Mouse (Mus musculus) megakaryocyte-erythroid progenitor cell, adult 5-6 weeks (primary cell): ENCODE results near the gene Dmp1. TPM values are rescaled to one million over a fixed set of nuclear protein-coding genes. Genes with fewer than 3 reads are reported as not detected.

Experiments
- ATAC-seq: replicated peaks from 2 replicates; pipeline ENCODE4 v1.8.0; 2016; ENCODE audit warnings: mild to moderate bottlenecking, inconsistent platforms; ENCODE audit not compliant: severe bottlenecking, poor library complexity, low FRiP score, low TSS enrichment
- total RNA-seq, 2 experiments: library from RNA; stranded (forward) in 1 of 2; stranded (reverse) in 1 of 2; fragments of 200-1000, 215-1000 nt in 1 of 2; fragments of >200 nt in 1 of 2; fragmentation: Nextera tagmentation in 1 of 2; gene quantifications; 2 replicates each; pipeline ENCODE4 v1.2.3; 2014 to 2017

Gene Dmp1
- total RNA-seq (2014; fragmentation: Nextera tagmentation) (not detected in 2 replicates), total RNA-seq (2017) (not detected in 2 replicates)

DNA sequence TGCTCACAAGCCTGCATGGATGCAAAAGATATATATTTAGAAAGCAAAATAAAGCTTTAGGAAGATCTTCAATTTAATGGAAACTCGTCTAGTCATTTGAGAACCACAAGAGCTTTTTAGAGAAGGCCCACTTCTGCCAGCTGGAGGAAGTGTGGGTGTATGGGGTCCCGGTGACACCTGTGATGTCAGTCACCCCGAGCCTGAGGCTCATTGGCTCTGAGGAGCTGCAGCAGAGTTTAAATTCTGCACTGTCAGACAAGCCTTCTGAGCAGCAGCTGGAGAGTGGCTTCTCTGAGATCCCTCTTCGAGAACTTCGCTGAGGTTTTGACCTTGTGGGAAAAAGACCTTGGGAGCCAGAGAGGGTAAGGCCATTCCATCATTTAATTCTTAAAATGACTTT, at the start of gene Dmp1:
TSS of gene Dmp1 (plus strand) at position 263 of the 400 bp plus-strand sequence.
- no peak for ATAC-seq

DNA sequence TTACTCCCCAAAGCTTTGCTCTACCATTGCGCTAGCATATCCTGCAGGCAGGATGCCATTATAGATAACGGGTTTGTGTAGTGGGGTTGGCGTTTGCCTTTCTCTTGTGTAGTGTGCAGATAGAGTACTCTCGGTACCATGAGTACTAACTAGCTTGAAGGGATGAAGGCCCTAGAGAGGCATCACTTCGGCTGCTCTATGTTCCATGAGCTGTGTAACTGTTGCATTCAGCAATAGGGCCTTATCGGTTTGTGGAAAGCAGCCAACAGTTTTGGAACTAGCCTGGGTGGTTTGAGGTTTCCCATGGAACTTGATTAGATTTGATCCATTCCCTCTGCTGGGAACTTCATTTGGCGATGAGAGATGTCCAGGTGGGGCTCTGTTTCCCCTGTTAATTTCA, 44.7 kb upstream of the Dmp1 start:
- ATAC-seq = no peak

DNA sequence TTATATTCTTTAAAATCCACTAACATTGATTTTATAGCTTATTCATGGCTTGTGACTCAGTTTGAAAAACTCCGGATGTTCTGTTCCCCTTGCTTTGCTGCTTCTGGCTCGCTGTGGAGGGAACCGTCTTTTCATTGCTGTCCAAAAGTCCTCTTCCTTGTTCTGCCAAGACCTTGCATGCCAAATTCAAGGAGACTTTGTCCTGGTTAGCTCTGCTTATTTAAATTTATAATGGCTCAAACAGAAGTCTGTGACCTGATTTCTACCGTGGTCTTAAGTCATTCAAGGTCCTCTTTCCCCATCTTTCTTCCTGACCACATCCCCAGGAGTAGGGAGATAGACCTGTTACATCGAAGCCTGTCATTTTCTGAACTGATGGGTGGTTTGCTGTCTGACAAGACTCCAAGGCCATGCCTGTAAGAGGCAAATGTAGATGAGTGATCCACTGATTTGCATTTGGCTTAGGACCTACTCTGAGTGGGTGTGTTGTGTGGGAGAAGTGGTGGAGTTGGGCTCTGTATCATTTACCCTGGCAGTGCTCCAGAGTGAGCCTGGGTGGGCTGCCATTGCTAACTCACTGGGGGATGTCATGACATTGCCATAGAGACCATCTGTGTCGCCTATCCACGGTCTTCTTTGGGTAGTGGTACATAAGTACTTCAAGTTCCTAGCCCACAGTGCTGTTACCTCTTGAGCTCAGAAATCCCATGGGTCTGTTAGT, 43.9 kb upstream of the Dmp1 start:
- ATAC-seq = no peak

GRCm38 (mm10) chr5:104160581-104160980, 41.8 kb upstream of the Dmp1 start:
- ATAC-seq = no peak

GRCm38 (mm10) chr5:104161390-104161789, 41.0 kb upstream of the Dmp1 start:
- no peak for ATAC-seq

- ATAC-seq = no peak
Measured at GRCm38 (mm10) chr5:104163536-104163935, 38.9 kb upstream of the Dmp1 start.

- ATAC-seq = no peak
Measured at GRCm38 (mm10) chr5:104170412-104170811, 32.0 kb upstream of the Dmp1 start, which contains the start of gene Dspp. Dspp (plus strand) TSS chr5:104170712.

- no peak for ATAC-seq
Measured at GRCm38 (mm10) chr5:104173094-104173493, 29.3 kb upstream of the Dmp1 start.

- ATAC-seq = no peak
Measured at GRCm38 (mm10) chr5:104183743-104184142, 18.7 kb upstream of the Dmp1 start.

- ATAC-seq = no peak
Measured at GRCm38 (mm10) chr5:104187281-104187680, 15.1 kb upstream of the Dmp1 start.

DNA sequence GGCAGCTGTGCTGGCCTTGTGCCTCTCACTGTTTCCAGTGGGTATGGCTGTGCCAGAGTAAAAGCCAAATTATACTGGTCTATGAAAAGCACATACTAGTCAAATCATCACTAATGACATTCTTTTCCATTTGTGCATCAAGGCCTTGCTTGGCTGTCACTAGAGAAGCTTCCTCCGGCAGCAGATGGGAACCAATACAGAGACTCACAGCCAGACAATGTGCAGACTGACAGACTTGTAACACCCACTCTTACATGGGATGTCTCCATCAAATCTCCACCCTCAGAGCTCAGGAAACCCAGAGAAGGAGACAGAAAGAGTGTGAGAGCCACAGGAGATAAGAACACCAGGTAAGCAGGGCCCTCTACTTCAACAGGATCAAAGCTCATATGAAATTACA, 7.3 kb upstream of the Dmp1 start:
- no peak for ATAC-seq

- ATAC-seq = no peak
Measured at GRCm38 (mm10) chr5:104201153-104201950, 1.1 kb upstream of the Dmp1 start.

DNA sequence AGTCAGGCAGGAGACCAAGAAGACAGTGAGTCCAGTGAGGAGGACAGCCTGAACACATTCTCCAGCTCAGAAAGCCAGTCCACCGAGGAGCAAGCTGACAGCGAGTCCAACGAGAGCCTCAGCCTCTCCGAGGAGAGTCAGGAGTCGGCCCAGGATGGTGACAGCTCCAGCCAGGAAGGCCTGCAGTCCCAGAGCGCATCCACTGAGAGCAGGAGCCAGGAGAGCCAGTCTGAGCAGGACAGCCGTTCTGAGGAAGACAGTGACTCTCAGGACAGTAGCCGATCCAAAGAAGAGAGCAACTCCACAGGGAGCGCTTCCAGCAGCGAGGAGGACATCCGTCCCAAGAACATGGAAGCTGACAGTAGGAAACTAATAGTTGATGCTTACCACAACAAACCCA, 10.1 kb downstream of the Dmp1 start:
- ATAC-seq = no peak

GRCm38 (mm10) chr5:104218926-104219325, 16.5 kb downstream of the Dmp1 start:
- no peak for ATAC-seq

DNA sequence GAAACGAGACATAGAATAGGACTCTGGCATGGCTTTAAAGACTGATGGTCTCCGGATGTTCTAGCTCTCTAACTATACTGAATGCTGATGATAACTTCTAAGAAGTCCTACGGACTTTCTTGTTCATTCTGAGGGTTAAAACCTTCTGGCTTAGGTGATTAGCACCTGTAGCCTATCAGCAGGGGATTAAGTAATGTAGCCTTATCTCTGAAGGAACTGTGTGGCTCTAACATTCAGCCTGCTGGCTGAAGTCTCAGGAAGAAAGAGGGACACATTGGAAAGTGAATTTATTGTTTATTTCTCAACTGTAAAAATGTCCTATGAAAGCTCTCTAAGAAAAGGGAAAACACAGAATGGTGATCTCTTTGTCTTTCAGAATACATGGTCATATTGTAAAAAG, 21.9 kb downstream of the Dmp1 start:
- no peak for ATAC-seq

DNA sequence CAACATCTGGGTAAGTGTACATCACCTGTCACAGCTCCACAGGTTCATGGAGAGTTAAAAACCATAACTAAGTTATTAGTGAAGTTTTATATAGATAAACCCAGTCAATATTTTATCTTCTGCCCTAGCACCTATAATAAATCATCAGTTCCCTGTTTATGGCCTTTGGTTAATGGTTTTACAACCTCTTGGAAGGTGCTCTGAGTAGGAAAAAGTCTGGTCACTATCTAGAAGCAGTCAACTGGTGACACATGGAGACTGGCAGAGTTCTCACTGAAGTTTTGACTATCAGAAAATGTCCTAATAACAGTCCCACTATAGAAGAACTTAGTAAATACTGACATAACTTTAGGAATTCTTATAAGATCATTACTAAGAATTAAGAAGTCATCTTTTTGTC, 22.3 kb downstream of the Dmp1 start:
- no peak for ATAC-seq

- ATAC-seq = no peak
Measured at GRCm38 (mm10) chr5:104228497-104228896, 26.1 kb downstream of the Dmp1 start.

DNA sequence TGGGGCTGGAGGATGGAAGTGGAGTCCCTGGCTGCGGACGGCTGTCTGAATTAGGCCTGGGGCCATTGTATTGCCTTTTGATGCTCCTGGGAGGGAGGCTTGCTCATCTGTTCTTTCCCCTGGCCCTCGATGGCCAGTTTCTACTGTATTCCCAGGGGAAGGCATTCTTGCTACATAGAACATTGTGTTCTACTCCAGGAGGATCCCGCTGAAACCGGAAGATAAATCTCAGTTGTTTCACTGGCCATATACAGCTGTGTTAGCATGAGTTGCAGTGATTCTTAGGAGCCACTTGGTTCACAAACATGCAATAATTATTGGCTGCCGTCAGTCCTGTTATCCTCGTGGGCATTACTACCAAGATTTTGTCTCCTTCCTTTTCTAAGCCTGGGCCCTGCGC, 34.3 kb downstream of the Dmp1 start:
- no peak for ATAC-seq

- ATAC-seq = no peak
Measured at GRCm38 (mm10) chr5:104239674-104240378, 37.4 kb downstream of the Dmp1 start.

GRCm38 (mm10) chr5:104244261-104244660, 41.8 kb downstream of the Dmp1 start:
- ATAC-seq = no peak
